Mouse (Mus musculus) adrenal gland, adult (tissue): Measurements from ENCODE around the gene Yipf4.

ENCODE experiments used
- DNase-seq, 2 experiments: peaks; one replicate each; pipeline ENCODE4 v3.0.0; 2022 to 2023; ENCODE audit warnings: low spot score in 1 of 2; ENCODE audit not compliant: inconsistent age in 2 of 2

The Yipf4 gene

DNA sequence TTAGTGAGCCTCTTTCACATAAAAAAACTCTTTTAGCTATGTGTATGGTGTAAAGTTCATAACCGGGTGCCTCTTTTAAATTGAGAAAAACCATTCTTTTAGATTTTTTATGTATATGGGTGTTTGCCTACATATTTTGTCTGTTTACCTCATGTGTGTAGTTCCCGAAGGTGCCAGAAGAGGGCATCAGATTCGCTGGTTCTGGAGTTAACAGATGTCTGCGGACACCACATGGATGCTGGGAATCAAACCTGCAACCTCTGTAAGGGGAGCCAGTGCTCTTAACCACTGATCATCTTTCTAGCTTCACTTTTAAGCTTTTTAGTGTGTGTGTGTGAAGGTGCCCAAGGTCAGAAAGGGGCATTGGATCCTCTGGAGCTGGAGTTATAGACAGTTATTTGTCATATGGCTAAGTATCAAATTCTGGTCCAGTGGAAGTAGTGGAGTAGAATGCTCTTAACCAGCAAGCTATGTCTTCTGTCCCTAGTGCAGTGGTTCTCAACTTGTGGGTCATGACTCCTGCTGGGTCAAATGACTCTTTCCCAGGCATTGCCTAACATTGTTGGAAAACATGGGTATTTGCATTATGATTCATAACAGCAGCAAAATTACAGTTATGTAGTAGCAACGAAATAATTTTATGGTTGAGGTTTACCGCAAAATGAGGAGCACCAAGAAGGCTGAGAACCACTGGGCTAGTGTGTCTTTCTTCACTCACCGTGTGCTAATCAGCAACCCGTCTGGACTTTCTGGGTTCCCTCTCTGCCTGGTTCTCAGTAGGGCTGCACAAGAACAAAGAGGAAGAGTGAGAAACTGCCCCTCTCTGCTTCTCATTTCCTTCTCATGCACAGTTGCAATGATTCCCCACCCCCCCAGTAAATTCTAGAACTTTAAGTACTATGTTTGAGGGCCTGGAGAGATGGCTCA lies 33.8 kb downstream of the Yipf4 start:
- DNase-seq = no peak

- no peak for DNase-seq
Observed at GRCm38 (mm10) chr17:74526117-74526516, 36.8 kb downstream of the Yipf4 start.

DNA sequence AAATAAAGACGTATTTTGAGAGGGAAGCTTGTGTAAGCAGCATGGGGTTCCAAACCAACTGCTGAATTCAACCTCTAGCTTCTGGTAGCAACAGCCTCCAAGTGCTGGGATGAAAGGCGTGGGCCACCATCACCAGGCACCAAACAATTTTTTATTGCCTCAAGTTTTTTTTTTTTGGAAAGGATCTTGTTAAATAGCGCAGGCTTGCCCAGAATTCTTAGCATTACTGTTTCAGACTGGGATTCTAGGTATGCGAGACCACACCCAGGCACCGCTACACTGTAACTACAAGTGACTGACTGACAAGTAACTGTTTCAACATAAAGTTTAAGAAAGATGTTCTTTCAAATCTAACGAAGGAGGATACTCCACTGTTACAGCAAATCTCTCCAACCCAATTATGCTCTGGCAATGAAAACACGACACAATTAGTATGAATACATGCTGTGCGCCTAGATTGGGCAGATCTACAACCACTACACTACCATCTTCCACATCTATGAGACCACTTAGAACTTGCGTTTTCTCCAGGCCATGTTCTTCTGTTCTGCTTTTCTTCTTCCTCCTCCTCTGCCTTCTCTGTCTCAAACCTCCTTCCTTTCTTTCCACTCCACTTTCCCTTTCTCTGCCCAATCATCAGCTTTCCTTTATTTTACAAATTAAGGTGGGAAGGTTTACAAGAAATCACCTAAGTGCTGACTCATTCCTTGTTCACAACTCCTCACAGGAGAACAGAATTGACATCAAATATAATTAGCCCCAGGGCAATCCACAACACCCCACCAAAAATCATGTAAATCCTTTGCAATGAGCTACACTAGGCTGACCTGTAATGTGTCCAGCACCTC lies 37.7 kb downstream of the Yipf4 start:
- peak in 1 of 2 experiments; percentile 9 for DNase-seq

GRCm38 (mm10) chr17:74527729-74528607 lies 38.7 kb downstream of the Yipf4 start, which contains the start of gene Birc6:
Gene Birc6 (plus strand): TSS chr17:74528295.
- DNase-seq = peak; percentile 100

GRCm38 (mm10) chr17:74528648-74529532 lies 39.6 kb downstream of the Yipf4 start:
- DNase-seq = no peak

- peak; percentile 6 to 56 for DNase-seq
Observed at GRCm38 (mm10) chr17:74529533-74529824, 40.2 kb downstream of the Yipf4 start.

DNA sequence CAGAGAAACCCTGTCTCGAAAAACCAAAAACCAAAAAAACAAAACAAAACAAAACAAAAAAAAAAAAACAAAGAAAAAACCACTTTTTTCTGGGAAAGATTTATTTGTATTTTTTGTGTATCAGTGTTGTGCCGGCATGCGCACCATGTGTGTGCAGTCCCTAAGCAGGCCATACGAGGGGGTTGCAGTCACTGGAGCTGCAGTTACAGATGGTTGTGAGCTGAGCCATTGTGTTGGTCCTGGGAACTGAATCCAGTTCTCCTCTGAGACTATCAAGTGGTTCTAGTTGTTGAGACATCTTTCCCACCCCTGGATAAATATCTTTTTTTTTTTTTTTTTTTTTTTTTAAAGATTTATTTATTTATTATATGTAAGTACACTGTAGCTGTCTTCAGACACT lies 45.7 kb downstream of the Yipf4 start:
- no peak for DNase-seq

- no peak for DNase-seq
Observed at GRCm38 (mm10) chr17:74537526-74537925, 48.2 kb downstream of the Yipf4 start.

GRCm38 (mm10) chr17:74543615-74544014 lies 54.3 kb downstream of the Yipf4 start:
- DNase-seq = no peak
